Mouse (Mus musculus): ENCODE results near the gene Lama2.

DNA sequence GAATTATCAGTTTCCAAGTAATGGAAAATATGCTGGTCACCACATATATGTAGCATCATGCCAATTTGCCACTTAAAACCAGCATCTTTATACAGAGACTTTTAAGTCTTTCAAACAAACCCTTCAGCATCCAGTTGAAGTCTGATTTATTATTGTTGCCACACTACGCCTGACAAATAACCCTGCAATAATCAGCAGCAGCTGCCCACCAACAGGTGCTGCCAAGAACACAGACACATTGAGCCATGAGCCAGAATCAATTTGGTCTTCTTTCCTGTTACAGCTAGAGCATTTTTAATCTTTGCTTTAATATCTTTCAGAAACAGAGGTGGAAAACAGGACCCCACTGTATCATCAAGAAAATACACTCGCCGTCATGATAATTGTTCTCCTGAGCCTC, 118.7 kb downstream of the Lama2 start:
- TF ChIP-seq CTCF (IDR thresholded peaks at IDR 0.05; ENCODE audit: low read depth, low read length) (no peak), POLR2A (IDR thresholded peaks at IDR 0.05; ENCODE audit: insufficient read depth, low read length) (no peak)

Data from ES-Bruce4 (cell line).